Mouse (Mus musculus): Measurements from ENCODE around the gene Shisal2b. TPM values are rescaled to one million over a fixed set of nuclear protein-coding genes. Genes with fewer than 3 reads are reported as not detected.

Shisal2b gene
- total RNA-seq, 2 experiments from 2014 or later, result not detected

DNA sequence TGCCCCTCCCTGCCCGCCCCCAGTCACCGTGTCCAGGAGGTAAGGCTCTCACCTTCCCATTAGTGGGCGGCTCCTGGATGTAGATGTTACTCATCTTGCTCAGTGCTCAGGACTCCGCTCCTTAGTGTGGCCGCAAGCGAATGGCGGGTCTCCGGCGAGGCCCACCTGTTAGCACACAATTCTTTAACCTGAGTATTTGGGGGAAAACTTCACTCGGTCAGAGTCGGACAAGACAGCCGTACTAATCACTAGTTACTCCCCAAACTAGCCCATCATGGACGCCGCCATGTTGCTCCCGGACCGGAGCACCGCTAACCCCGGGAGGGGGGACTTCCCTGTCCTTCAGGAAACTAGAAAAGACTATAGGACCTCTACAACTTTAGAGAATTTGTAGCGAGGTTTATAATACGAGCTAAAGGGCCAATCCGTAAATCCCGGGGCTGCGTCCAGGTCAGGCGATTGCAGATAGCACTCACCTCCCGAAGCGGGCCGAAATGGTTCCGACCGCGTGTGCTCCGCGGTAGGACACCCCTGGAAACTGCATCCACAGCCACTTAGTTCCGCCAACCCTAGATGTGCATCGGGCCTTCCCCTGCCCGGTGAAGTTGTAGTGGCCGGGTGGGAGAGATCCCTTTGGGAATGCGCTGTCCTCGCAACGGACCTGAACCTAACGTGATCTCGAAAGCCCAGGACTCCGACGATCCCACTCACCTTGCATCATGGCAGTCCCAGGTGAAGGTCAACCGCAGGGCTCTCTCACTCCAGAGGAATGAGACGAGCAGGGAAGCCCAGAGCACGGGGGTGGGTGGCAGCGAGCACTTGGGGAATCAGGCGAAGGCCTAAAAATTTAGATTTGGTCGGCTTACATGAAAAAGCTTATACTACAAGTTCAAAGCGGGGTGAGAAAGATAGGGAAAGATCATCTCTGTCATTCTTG is 46.8 kb downstream of the Shisal2b start, which contains the start of gene Cwc27:
Cwc27 (minus strand) TSS at position 508 of the 937 bp plus-strand sequence.
- DNase-seq, result peak; percentile 79 to 82

DNA sequence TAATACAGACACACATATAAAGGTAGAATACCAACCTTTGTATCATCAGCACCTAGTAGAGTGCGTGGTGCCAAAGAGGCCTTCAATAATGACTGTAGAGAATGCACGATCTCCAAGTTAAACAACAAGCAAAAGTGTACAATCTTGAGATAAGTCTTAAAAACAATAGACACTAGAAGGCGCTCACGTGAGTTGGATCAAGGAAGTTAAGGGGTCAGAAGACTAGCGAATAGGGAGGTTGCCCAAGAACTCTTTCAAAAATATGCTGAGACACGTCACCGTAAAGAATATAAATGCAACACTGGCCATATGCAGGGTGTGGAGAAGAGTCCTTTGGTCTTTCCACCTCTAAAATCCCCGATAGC is 47.4 kb downstream of the Shisal2b start:
- no peak for DNase-seq

DNA sequence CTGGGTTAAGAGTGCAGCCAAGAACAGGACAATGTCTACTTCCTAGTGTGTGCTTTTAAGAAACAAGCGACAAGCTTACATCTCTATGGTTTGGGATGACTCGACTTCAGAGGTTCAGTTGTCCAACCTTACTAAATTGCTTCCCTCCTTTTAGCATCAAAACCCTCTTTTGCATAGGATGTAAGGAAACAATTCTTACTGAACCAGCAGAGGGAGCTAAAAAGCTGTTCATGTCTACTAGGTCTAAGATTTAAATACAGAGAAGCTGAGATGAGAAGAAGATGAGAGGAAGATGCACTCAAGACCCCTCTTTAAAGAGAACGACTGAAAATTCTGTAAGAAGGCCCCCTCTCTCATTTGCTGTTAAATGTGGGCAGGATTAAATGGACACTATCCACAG is 58.0 kb downstream of the Shisal2b start:
- DNase-seq, result no peak

DNA sequence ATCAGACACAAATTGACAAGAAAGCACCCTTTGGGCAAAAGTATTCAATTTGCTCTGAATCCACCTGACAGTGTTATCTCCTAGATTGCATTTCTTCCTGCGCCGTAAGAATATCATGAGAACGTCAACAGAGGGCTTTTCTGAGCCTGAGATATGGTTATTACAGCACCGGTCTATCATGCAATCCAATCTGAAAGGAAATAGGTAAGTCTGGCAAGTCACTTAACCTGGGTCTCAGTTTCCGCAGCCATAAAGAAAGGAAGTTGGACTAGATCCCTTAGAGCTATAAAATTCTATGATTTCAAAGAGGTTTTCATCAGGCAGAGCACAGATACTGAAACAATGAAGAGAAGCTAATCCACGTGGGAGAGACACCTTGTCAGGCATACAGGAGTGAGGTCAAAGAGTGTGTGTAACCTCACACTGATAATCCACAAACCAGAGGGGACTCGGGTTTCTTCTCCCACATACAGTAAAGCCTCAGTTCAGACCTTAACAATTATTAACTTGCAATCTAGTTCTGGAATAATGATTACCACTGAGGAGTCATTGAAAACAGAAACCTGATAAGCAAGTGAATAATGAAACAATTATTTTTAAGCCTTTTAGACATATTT is 64.0 kb downstream of the Shisal2b start:
- no peak for DNase-seq

DNA sequence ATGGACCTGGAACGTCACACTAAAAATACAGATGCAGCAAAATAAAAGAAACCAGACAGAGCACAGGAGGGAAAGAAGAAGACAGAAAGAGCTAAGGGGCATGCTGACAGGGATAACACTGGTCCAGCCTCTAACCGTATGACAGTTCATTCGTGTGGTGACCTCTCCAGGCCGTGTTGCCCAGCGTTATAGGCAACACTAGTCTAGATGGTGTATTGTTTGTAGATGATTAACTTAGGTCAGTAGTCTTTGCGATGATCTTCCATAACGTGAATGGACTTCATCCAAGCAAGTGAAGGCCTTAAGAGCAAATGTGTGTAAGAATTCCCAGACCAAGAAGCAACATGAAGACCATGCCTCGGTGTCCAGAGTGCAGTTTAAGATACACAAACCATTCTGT is 64.6 kb downstream of the Shisal2b start:
- no peak for DNase-seq

Other genes with a start within 250 kb of the Shisal2b start
- gene Srek1ip1, start 71.4 kb downstream of the Shisal2b start, total RNA-seq (2021), result 10 to 100 TPM; 19.3 to 19.6 TPM
- 10 to 100 TPM; 12.6 to 20.0 TPM for gene Cwc27, start 46.8 kb downstream of the Shisal2b start, total RNA-seq (2021)
- 1 to 10 TPM; 1.1 to 1.3 TPM for gene Rgs7bp, start 191.0 kb upstream of the Shisal2b start, total RNA-seq (2021)
- not detected for gene 4933425L06Rik, start 218.2 kb upstream of the Shisal2b start, total RNA-seq (2021)